Mouse (Mus musculus) liver, adult 2 months (tissue): Measurements from ENCODE around the gene Gak. TPM values are rescaled to one million over a fixed set of nuclear protein-coding genes. Genes with fewer than 3 reads are reported as not detected.
A peak's percentile ranks its signal among the peaks of the same experiment; 100 is the strongest.

Experiments
- DNase-seq: peaks from one replicate; pipeline ENCODE4 v3.0.0-alpha.2; 2011; ENCODE audit warnings: low read depth, low spot score; ENCODE audit errors: extremely low read depth
- H3K27ac ChIP-seq: fragments of 200-500 bp; replicated peaks from 2 replicates; pipeline ENCODE4 v1.5.1; 2012; ENCODE audit warnings: low read depth, mild to moderate bottlenecking, control low read depth, inconsistent platforms, low read length; ENCODE audit not compliant: insufficient read depth
- H3K27me3 ChIP-seq: fragments of 200-500 bp; 2 replicates; pipeline ENCODE4 v1.6.1; 2012; ENCODE audit warnings: mild to moderate bottlenecking, moderate library complexity, low read length, inconsistent platforms; ENCODE audit not compliant: control insufficient read depth, insufficient read depth
- H3K36me3 ChIP-seq: fragments of 200-500 bp; 2 replicates; pipeline ENCODE4 v1.6.1; 2012; ENCODE audit warnings: low read length, inconsistent platforms; ENCODE audit not compliant: control insufficient read depth, insufficient read depth
- H3K4me1 ChIP-seq: fragments of 200-500 bp; 2 replicates; pipeline ENCODE4 v1.6.1; 2011; ENCODE audit warnings: low read length; ENCODE audit not compliant: control insufficient read depth, insufficient read depth
- H3K4me3 ChIP-seq: fragments of 200-500 bp; 2 replicates; pipeline ENCODE4 v1.5.1; 2011; ENCODE audit warnings: low read depth, mild to moderate bottlenecking, control low read depth, low read length, moderate library complexity; ENCODE audit not compliant: insufficient read depth
- H3K79me2 ChIP-seq: fragments of 200-500 bp; 2 replicates; pipeline ENCODE4 v1.6.1; 2012; ENCODE audit warnings: inconsistent platforms, mild to moderate bottlenecking, low read length, moderate library complexity; ENCODE audit not compliant: control insufficient read depth, insufficient read depth
- H3K9ac ChIP-seq: fragments of 200-500 bp; 2 replicates; pipeline ENCODE4 v1.6.1; 2012; ENCODE audit warnings: low read depth, mild to moderate bottlenecking, control low read depth, inconsistent platforms, low read length
- CTCF ChIP-seq: fragments of 200-500 bp; IDR thresholded peaks from 2 replicates; pipeline ENCODE4 v1.5.1; 2011; ENCODE audit warnings: low read depth, low read length, control low read depth
- POLR2A ChIP-seq: fragments of 200-500 bp; IDR thresholded peaks from 2 replicates; pipeline ENCODE4 v1.6.1; 2011; ENCODE audit warnings: low read length, control low read depth; ENCODE audit not compliant: insufficient read depth; ENCODE audit errors: extremely low read depth
- WGBS: fragments of 180-500 bp; shearing (Covaris S2); methylation state at CpG from one replicate; pipeline ENCODE4 v1.1.7; 2018; 5-methylcytosine and 5-hydroxymethylcytosine counted together
- polyA plus RNA-seq: library from polyadenylated mRNA; depleted of rRNA; stranded (reverse); fragments of >200 nt; gene quantifications from 2 replicates; pipeline ENCODE4 v1.2.3, GENCODE M21; 2012
- total RNA-seq: library from RNA; depleted of rRNA; stranded (reverse); fragments of >200 nt; gene quantifications from 2 replicates; pipeline ENCODE4 v1.2.3, GENCODE M21; 2014

Gak gene
- total and polyA plus RNA-seq, 2 experiments = 32.7 to 54.7 TPM

DNA sequence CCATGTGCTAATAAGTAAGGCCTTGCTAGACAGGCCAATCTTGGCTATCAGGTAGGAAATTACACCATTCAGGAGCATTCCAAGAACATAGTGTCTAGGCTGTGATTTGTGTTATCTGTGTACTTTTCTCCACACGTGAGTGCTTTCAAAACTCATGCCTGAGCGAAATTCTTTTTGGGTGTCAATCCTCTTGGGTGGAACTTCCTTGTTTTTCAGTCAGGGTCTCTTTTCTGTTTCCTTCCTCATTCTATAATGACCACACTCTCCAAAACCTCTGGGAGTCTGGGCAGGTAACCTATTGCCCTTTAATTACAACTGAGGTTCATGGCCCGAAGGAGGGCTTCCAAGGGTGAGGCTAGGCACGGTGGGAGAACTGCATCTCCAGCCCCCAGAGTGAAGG, 63.0 kb downstream of the Gak start:
- DNase-seq = peak; percentile 23
- whole genome bisulfite sequencing = 80% methylated on average over 4 of the region's 4 CpGs
- H3K9ac ChIP-seq = no peak overlapping the region
- H3K36me3 ChIP-seq = peaks cover 36% of the 10 kb centered on the region
- no peaks in the 10 kb centered on the region for H3K27me3 ChIP-seq
- no peaks in the 10 kb centered on the region for H3K79me2 ChIP-seq
- H3K27ac ChIP-seq = no peak overlapping the region
- TF ChIP-seq POLR2A (no peak), CTCF (no peak)
- peaks cover 2% of the 10 kb centered on the region; the same call in 1 of the 2 replicates for H3K4me1 ChIP-seq
- H3K4me3 ChIP-seq = no peak overlapping the region

- H3K27me3 ChIP-seq = no peaks in the 10 kb centered on the region
- no peaks in the 10 kb centered on the region for H3K79me2 ChIP-seq
- H3K36me3 ChIP-seq = peaks cover 24% of the 10 kb centered on the region
- peaks cover 2% of the 10 kb centered on the region; the same call in 1 of the 2 replicates for H3K4me1 ChIP-seq
- H3K4me3 ChIP-seq = no peak overlapping the region
- H3K9ac ChIP-seq = no peak overlapping the region
- TF ChIP-seq CTCF (no peak), POLR2A (no peak)
- H3K27ac ChIP-seq = no peak overlapping the region
- no peak for DNase-seq
- WGBS = 88% methylated on average over 2 of the region's 2 CpGs
These were observed 64.2 kb downstream of the Gak start for GRCm38 (mm10) chr5:108565381-108565780.

DNA sequence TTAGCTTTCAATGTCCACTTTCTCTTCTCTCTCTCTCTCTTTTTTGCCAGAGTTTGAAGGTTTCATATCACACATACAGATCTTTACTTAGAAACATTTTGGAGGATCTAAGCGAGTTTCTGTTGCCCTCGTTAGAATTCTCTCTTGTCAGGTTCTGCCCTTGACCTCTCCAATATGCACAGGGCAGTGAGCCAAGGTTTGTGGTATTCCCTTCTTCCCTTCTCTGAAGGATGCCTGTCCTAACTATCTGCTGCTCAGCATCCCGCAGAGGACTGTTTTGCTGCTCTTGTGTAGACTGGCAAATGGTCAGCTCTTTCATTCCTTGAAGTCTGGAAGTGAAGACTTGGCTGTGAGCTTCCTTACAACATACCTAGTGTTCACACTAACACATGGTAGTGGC, 65.2 kb downstream of the Gak start:
- Histone ChIP-seq H3K27ac (no peak overlapping the region), H3K9ac (no peak overlapping the region), H3K4me3 (no peak overlapping the region), H3K27me3 (no peaks in the 10 kb centered on the region), H3K36me3 (peaks cover 16% of the 10 kb centered on the region), H3K79me2 (no peaks in the 10 kb centered on the region), H3K4me1 (peaks cover 2% of the 10 kb centered on the region; the same call in 1 of the 2 replicates)
- no peak for TF ChIP-seq CTCF
- no peak for TF ChIP-seq POLR2A
- WGBS = 55% methylated on average over 3 of the region's 3 CpGs
- DNase-seq = no peak

- no peaks in the 10 kb centered on the region; the same call in 1 of the 2 replicates for H3K4me1 ChIP-seq
- WGBS = 74% methylated on average over 2 of the region's 2 CpGs
- TF ChIP-seq POLR2A (no peak), CTCF (no peak)
- DNase-seq = peak; percentile 44
- no peaks in the 10 kb centered on the region; the same call in 1 of the 2 replicates for H3K36me3 ChIP-seq
- H3K9ac ChIP-seq = no peak overlapping the region
- H3K27me3 ChIP-seq = no peaks in the 10 kb centered on the region
- no peaks in the 10 kb centered on the region for H3K79me2 ChIP-seq
- H3K4me3 ChIP-seq = no peak overlapping the region
- H3K27ac ChIP-seq = no peak overlapping the region
These were observed 67.1 kb downstream of the Gak start for GRCm38 (mm10) chr5:108562483-108562882.

- no peaks in the 10 kb centered on the region for H3K36me3 ChIP-seq
- no peaks in the 10 kb centered on the region for H3K79me2 ChIP-seq
- 81% methylated on average over 4 of the region's 4 CpGs for WGBS
- TF ChIP-seq POLR2A (no peak), CTCF (no peak)
- 0 out of 2 replicates have a peak, but pooled peaks cover 3% of the 10 kb centered on the region for H3K27me3 ChIP-seq
- H3K27ac ChIP-seq = no peak overlapping the region
- DNase-seq = no peak
- no peak overlapping the region for H3K4me3 ChIP-seq
- no peak overlapping the region for H3K9ac ChIP-seq
- H3K4me1 ChIP-seq = no peaks in the 10 kb centered on the region
These were observed 72.6 kb downstream of the Gak start for GRCm38 (mm10) chr5:108556986-108557385.

DNA sequence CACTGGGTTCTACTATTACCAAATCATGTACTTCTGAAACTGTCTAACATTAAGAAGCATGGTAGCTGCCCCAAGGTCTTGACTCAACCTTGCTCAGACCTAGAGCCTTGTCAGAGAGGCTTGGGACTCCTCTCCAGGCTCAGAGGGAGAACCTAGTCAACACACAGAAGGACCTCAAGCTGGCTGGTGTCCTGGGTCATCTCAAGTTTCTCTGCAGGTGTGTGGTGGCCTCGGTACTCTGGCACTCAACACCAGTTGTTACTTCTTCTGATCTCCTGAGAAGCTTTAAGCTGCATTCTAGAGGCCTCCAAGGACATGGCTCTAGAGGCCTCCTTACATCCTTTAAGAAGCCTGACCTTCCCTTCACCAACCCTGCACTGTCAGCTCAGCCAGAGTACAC, 75.5 kb downstream of the Gak start:
- Histone ChIP-seq H3K4me3 (no peak overlapping the region), H3K4me1 (no peaks in the 10 kb centered on the region), H3K79me2 (no peaks in the 10 kb centered on the region), H3K27ac (no peak overlapping the region), H3K9ac (no peak overlapping the region), H3K27me3 (peaks cover 10% of the 10 kb centered on the region), H3K36me3 (no peaks in the 10 kb centered on the region)
- no peak for DNase-seq
- no peak for TF ChIP-seq CTCF
- no peak for TF ChIP-seq POLR2A
- 54% methylated on average over 1 of the region's 1 CpGs for WGBS
